Mouse (Mus musculus): ENCODE measurements around the gene Dmp1.

Dmp1 gene

DNA sequence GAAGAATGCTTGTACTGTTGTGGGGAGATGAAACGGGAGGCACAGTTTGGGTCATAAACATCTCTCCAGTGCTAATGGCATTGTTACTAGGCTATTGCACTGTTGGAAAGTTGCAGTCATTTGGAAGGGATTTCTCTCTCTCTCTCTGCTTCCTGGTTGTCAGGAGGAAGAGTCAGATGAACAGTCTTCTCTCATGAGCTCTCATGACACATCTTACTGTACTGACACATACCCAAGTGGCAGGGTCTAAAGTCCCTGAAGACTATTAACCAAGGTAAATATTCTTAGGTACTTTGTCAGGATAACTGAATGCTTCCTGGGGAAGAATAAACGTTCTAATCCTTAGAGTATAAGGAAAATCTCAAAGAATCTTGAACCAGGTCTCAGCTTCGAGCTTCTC, 54.2 kb downstream of the Dmp1 start:
- in situ Hi-C loops (cut with MboI; ENCODE audit: unreplicated experiment in 2 of 2), result no loop called here

DNA sequence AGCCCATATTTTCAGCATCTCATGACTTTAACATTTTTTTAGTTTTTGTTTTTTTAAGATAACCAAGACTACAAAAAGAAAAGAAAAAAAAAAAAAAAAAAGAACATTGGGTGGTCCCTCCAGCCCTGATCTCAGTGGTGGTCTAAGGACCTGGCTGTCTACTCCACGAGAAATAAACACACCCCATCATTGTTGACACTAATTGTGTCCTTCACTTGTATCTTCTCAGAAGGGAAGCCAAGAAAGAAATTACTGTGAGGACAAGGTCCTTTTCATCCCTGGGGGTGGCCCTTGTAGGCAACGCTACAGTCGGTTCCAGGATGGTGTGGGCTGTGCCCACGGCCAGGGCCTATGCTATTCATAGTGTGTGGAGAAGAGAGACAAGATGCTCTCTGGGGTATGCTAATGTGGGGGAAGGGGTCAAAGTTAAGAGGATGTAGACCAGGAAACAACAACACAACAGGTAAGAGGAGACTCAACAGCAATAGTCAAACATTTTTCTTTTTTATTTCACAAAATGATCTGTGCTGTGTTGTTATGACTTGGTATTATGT, 59.6 kb downstream of the Dmp1 start:
- in situ Hi-C loops (cut with MboI; ENCODE audit: unreplicated experiment in 2 of 2), result no loop called here

DNA sequence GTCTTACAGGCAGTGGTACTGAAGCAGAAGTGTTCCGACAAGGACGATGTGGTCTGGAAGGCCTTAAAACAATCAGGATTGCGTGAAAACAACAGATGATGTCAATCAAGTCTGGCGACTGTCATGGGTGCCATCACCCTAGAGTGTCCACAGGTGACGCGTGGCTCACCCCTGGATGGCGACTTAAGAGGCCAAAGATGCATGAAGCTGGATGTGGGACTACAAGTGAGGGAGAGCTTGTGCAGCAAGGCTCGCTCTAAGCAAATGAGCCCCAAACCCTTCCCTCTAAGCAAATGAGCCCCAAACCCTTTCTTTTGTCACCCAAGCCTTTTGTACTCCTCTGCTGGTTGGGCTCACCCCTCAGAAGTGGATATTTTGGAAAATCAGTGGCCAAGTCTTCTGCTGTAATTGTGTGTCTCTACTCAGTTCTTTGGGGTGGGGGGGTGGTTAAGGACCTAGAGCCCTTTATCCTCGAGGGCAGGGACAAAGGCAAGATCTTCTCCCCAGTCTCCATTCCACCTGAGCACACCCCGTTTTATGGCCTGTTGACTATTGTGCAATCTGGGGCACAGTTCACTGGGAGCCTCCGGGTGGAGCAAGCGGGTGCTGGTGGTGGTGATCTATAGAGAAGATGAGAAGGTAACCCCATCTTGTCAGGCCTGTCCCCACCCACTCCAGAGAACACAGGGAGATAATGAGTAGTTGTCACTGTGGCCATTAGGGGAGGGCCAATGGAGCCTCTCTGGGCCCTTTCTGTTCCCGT, 60.8 kb downstream of the Dmp1 start:
- in situ Hi-C loops (cut with MboI; ENCODE audit: unreplicated experiment in 2 of 2), result no loop called here

Measured in v-Abl transformed pro-B cells (cell line).